In genomic region chr2:25888144-25888543, GRCm38 (mm10) we compare ENCODE assay signal across 24 mouse cellular contexts. TPM values are rescaled to one million over a fixed set of nuclear protein-coding genes. Genes with fewer than 3 reads are reported as not detected.
DNase-seq lines count a peak whose midpoint lies in the region; ATAC-seq and TF ChIP-seq lines count a peak whose summit lies in the region.
"Had no signal": no experiment of that assay in that cellular context is flagged by ENCODE, and none has a peak within 500 bp of the region (broad histone marks: within the 10 kb centered on the region; RNA-seq: fewer than 3 reads in every experiment).

No protein-coding gene starts in this region.

- H3K27ac ChIP-seq in left cerebral cortex, adult 2 months = no peak overlapping the region
- H3K27ac ChIP-seq in thymus, adult 2 months (ENCODE audit: control insufficient read depth, insufficient read depth, low read length) = no peak overlapping the region
- H3K27ac ChIP-seq in forebrain, postnatal 0 days (ENCODE audit: low read depth, low read length) = no peak overlapping the region
- H3K27ac ChIP-seq: heart, embryonic 13.5 days; hindbrain, embryonic 10.5 days; limb, embryonic 13.5 days; midbrain, embryonic 10.5 days; neural tube, embryonic 12.5 days had no signal

- no peak for ATAC-seq in forebrain, postnatal 0 days

- peak; percentile 13 for DNase-seq in gastrocnemius, adult 18-20 months (ENCODE audit: low spot score)
- DNase-seq in gastrocnemius, adult 8-10 months (ENCODE audit: low spot score in 2 of 2) = no peak
- DNase-seq in left cerebral cortex, adult 2 months (ENCODE audit: extremely low spot score in 1 of 2, low spot score in 2 of 2) = no peak
- no peak for DNase-seq in left cerebral cortex, postnatal 36 days (ENCODE audit: low spot score in 2 of 2)
- peak; percentile 20 for DNase-seq in thymus, adult 2 months
- DNase-seq in thymus, adult 18-20 months = no peak
- peak; percentile 47 to 70 for DNase-seq in adrenal gland, postnatal 36 days
- no peak for DNase-seq in forebrain, postnatal 0 days
- DNase-seq: cerebellum, adult 8-10 months; kidney, adult 8-10 months; lung, postnatal 4 days; right cerebral cortex, postnatal 25 days had no signal

- 74% methylated on average over 5 of the region's 5 CpGs for WGBS in thymus, adult 2 months
- WGBS in forebrain, postnatal 0 days = 68% methylated on average over 5 of the region's 5 CpGs

- no peak overlapping the region for H3K9ac ChIP-seq in forebrain, postnatal 0 days
- H3K9ac ChIP-seq: heart, embryonic 13.5 days; limb, embryonic 13.5 days; neural tube, embryonic 12.5 days had no signal

- no peaks in the 10 kb centered on the region for H3K4me1 ChIP-seq in thymus, adult 2 months (replicated peaks; ENCODE audit: control insufficient read depth, insufficient read depth, low read length)
- H3K4me1 ChIP-seq in forebrain, postnatal 0 days (ENCODE audit: insufficient read depth) = no peaks in the 10 kb centered on the region
- H3K4me1 ChIP-seq: heart, embryonic 13.5 days; hindbrain, embryonic 10.5 days; limb, embryonic 13.5 days; midbrain, embryonic 10.5 days; neural tube, embryonic 12.5 days had no signal

- no peak overlapping the region for H3K4me2 ChIP-seq in forebrain, postnatal 0 days (ENCODE audit: low read depth)
- H3K4me2 ChIP-seq: heart, embryonic 13.5 days; limb, embryonic 13.5 days; neural tube, embryonic 12.5 days had no signal

- TF ChIP-seq POLR2A in thymus, adult 2 months (IDR thresholded peaks at IDR 0.05; ENCODE audit: control insufficient read depth, extremely low read depth, insufficient read depth, low read length, poor library complexity) = no peak

- peak; percentile 49 for TF ChIP-seq CTCF in left cerebral cortex, adult 2 months (IDR thresholded peaks at IDR 0.05)
- no peak for TF ChIP-seq CTCF in thymus, adult 2 months (IDR thresholded peaks at IDR 0.05; ENCODE audit: borderline replicate concordance, control insufficient read depth, extremely low read depth, insufficient read depth, low read length, poor library complexity)
- no peak for TF ChIP-seq CTCF in forebrain, postnatal 0 days (IDR thresholded peaks at IDR 0.05; ENCODE audit: low read depth)

- intact Hi-C loops in left cerebral cortex, adult 2 months (cut with DNase I) = loop anchor here (2.0 kb wide), 1 partner anchor 51 kb away; no protein-coding TSS in a partner anchor
- intact Hi-C loops in left cerebral cortex, postnatal 36 days (cut with DNase I) = no loop called here

- no peak overlapping the region for H3K4me3 ChIP-seq in left cerebral cortex, adult 2 months
- H3K4me3 ChIP-seq in thymus, adult 2 months (ENCODE audit: control insufficient read depth, insufficient read depth, low read length) = no peak overlapping the region
- no peak overlapping the region for H3K4me3 ChIP-seq in forebrain, postnatal 0 days (ENCODE audit: low read depth, low read length)
- H3K4me3 ChIP-seq: heart, embryonic 13.5 days; hindbrain, embryonic 10.5 days; limb, embryonic 13.5 days; midbrain, embryonic 10.5 days; neural tube, embryonic 12.5 days had no signal

- no peaks in the 10 kb centered on the region for H3K9me3 ChIP-seq in forebrain, postnatal 0 days (ENCODE audit: low read length)
- H3K9me3 ChIP-seq: heart, embryonic 13.5 days; hindbrain, embryonic 10.5 days; limb, embryonic 13.5 days; midbrain, embryonic 10.5 days; neural tube, embryonic 12.5 days had no signal

- no peaks in the 10 kb centered on the region for H3K36me3 ChIP-seq in thymus, adult 2 months (ENCODE audit: control insufficient read depth, insufficient read depth, low read length)
- H3K36me3 ChIP-seq in forebrain, postnatal 0 days (ENCODE audit: insufficient read depth) = no peaks in the 10 kb centered on the region
- H3K36me3 ChIP-seq: heart, embryonic 13.5 days; hindbrain, embryonic 10.5 days; limb, embryonic 13.5 days; midbrain, embryonic 10.5 days; neural tube, embryonic 12.5 days had no signal

- H3K27me3 ChIP-seq in thymus, adult 2 months (ENCODE audit: control insufficient read depth, insufficient read depth, low read length) = no peaks in the 10 kb centered on the region
- no peaks in the 10 kb centered on the region for H3K27me3 ChIP-seq in forebrain, postnatal 0 days (ENCODE audit: insufficient read depth, low read length)
- H3K27me3 ChIP-seq: limb, embryonic 13.5 days; neural tube, embryonic 12.5 days had no signal

RNA-seq across cellular contexts. Expression of gene Kcnt1, which starts 24.6 kb away (rescaled TPM):
- under 1 TPM; 0.34 to 0.47 TPM for total RNA-seq in gastrocnemius, adult 18-20 months (2021)
- under 1 TPM in 3 of 4 experiments, not detected in 1; 0.10 to 0.31 (median 0.24) TPM for total RNA-seq in gastrocnemius, adult 8-10 months (2022)
- total RNA-seq in left cerebral cortex, adult 2 months (2021) = 100 to 1,000 TPM; 127 to 142 TPM
- 100 to 1,000 TPM; 100 to 155 TPM for total RNA-seq in left cerebral cortex, postnatal 36 days (2021)
- polyA plus RNA-seq in thymus, adult 2 months (2012; rRNA removed) = 1.1 and 1.2 TPM in 2 replicates
- 1 to 10 TPM; 2.3 to 2.6 TPM for total RNA-seq in adrenal gland, postnatal 36 days (2021)
- 27.1 and 35.6 TPM in 2 replicates for total RNA-seq in forebrain, postnatal 0 days (2014; rRNA removed)
- 8.1 and 11.2 TPM in 2 replicates for polyA plus RNA-seq in forebrain, postnatal 0 days (2015; fragmentation: Nextera tagmentation; extraction: Ambion mirVana)
- total RNA-seq: granulocyte monocyte progenitor cell, adult 5-6 weeks; monocyte, adult 5-6 weeks had no signal
- polyA plus RNA-seq: C2C12; liver, embryonic 16.5 days had no signal

RNA-seq across cellular contexts. Expression of gene Sohlh1, which starts 41.1 kb away (rescaled TPM):
- not detected for total RNA-seq in gastrocnemius, adult 18-20 months (2021)
- not detected for total RNA-seq in gastrocnemius, adult 8-10 months (2022)
- not detected for total RNA-seq in left cerebral cortex, adult 2 months (2021)
- total RNA-seq in left cerebral cortex, postnatal 36 days (2021) = not detected
- 0.09 and 0.18 TPM in 2 replicates for polyA plus RNA-seq in thymus, adult 2 months (2012; rRNA removed)
- total RNA-seq in adrenal gland, postnatal 36 days (2021) = not detected
- not detected in 2 replicates for total RNA-seq in forebrain, postnatal 0 days (2014; rRNA removed)
- polyA plus RNA-seq in forebrain, postnatal 0 days (2015; fragmentation: Nextera tagmentation; extraction: Ambion mirVana) = not detected in 2 replicates
- total RNA-seq: granulocyte monocyte progenitor cell, adult 5-6 weeks; layer of hippocampus, adult 18-20 months; left cerebral cortex, adult 18-20 months; monocyte, adult 5-6 weeks had no signal
- polyA plus RNA-seq: C2C12; embryonic facial prominence, embryonic 14.5 days; heart, embryonic 13.5 days; hindbrain, embryonic 10.5 days; liver, embryonic 16.5 days; midbrain, embryonic 10.5 days; neural tube, embryonic 12.5 days had no signal

Comparison
In these comparisons a context has a peak if more than half of its experiments do, and no peak if none do; other contexts are left out.
1. DNase-seq: peak in gastrocnemius, adult 18-20 months (single experiment), thymus, adult 2 months (single experiment) and adrenal gland, postnatal 36 days (2 of 2); none in gastrocnemius, adult 8-10 months (0 of 2), left cerebral cortex, adult 2 months (0 of 2), left cerebral cortex, postnatal 36 days (0 of 2), thymus, adult 18-20 months (0 of 2) and forebrain, postnatal 0 days (single experiment).